Mouse (Mus musculus): ENCODE results near the gene Gm20503.
A peak's percentile ranks its signal among the peaks of the same experiment; 100 is the strongest.

Gene Gm20503

GRCm38 (mm10) chr4:59002948-59003805, at the start of gene Gm20503:
Gene Gm20503 (plus strand): TSS chr4:59003210.
- DNase-seq = peak; percentile 93

GRCm38 (mm10) chr4:58961719-58962118, 41.3 kb upstream of the Gm20503 start:
- no peak for DNase-seq

DNA sequence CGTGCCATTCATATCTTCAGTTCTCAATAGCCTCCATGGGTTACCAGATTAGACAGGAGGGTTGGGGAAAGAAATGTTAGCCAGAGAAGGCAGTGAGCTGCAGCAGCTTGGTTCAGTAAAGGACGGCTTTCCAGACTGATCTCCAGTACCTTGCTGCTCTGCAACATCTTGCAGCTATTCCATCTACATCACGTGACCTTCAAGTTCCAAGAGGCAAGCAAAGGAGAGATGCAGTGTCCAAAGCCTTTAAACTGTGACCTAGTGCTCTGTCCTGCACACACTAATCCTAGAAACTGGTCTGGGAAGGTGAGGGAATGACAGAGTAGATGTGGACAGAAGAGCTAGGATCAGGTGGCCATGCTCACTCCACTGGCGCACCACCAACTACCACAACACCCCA, 39.7 kb upstream of the Gm20503 start:
- no peak for DNase-seq

GRCm38 (mm10) chr4:58965136-58965535, 37.9 kb upstream of the Gm20503 start:
- DNase-seq = no peak

DNA sequence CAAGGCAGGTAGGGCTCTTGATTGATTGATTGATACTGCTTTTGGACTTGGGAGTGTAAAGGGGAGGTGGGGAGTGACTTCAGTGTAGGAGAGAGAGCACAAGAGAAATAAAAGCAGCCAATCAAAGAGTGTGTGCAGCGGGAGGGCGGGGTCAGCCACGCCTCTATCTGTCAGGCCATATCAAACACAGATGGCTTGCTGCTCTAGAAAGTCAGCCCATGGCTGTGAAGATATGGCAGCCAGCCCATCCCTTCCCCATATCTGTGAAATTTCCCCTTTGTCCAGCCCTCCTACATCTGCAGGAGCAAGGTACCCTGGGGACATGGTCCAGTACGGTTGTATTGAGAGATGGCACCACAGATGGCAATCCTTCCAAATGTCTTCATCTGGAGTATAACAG, 32.3 kb upstream of the Gm20503 start:
- DNase-seq = no peak

GRCm38 (mm10) chr4:58975711-58976110, 27.3 kb upstream of the Gm20503 start:
- DNase-seq = no peak

GRCm38 (mm10) chr4:58981421-58981820, 21.6 kb upstream of the Gm20503 start:
- no peak for DNase-seq

DNA sequence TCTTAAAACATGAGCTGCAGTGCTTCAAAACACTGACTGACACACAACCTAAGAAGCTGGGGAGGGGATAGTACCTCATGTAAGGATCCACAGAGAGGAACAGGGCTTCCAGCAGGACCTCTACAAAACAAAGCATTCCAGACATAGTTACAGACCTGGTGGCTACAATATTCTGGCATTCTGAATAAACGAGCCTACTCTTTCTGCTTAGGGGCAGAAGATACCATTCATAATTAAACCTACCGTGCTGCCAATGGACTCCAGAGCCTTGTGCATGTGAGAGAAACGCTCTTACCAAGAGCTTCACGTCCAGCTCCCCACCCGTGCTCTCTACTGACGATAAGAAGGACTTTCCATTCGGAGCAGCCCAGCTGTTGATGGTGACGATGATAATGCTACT, 20.2 kb upstream of the Gm20503 start:
- no peak for DNase-seq

DNA sequence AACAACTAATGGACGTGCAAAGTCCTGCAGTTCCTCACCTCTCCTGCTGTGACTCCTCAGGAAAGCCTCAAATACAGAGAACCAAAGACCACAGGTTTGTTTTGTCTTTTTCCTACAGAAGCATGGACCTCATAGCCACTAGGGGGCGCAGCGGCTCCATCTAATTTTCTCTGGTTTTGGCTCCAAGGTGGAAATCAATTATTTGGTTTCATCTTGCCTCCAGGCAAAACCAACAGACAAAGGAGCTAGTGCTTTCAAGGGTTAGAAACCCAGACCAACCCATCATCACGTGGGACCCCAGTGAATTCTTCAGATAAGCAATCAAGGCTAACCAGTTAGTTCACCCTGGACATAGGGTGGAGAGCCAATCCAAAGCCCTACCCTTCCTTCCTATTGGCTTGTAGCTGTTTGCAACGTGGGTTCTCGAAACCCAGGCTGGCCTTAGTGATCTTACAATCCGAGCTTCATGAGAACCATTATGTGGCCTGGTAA, 17.8 kb upstream of the Gm20503 start:
- DNase-seq = peak; percentile 85

DNA sequence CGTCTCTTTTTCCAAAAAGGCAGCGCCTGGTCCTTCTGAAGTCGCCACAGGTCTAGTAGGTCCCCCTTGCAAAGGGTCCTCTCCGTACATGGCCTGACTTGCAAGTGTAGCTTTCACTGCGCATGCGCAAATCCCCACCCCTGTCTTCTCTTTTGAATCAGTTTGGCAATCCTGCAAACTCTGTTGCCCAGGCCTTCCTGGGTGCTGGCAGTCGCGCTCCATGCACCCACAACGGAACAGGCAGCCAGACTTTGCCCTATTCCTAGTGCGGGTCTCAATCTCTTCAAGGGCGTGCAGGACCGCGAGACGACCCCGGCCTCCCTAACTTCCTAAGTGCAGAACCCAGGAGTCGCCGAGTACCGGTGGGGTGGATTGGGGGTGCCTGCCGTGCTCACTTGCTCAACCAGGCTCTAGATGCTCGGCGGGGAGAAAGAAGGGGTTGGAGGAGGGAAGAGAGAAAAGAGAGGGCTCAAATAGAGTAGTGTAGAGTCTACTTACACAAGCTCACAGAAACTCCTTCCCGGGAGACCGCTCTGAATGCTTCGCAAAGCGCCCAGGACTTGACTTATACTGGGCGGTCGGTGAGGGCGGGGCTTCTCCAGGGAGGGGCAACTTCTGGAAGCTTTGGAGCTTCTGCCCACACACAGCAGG, 16.3 kb upstream of the Gm20503 start, which contains the start of gene Ptgr1:
Ptgr1 (minus strand) TSS at position 580 of the 651 bp plus-strand sequence.
- DNase-seq = peak; percentile 89

DNA sequence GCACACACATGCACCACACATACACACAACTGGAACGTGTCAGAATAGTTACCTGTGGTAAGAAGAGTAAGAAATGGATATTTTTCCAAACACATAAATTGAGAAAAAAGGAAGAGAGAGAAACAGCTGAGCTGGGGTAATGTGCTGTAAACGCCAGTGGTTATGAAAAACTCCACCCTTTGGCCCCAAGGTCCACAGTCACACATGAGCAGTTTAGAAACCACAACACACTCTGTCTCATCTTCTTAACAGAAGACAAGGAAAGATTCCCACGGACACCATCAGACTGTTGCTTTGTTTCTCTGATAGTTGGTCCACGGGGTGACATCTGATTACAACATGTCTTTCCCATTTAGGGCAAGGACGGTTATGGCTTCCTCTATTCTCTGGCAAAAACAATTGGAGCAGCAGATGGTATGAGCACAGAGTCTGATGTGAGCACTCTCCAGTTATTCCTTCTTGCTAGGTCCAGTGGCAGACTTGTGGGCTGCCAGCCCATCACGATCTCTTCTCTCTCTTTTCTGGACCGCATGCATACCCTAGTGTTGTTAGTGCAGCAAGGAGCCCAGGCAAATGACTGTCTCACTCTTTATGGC, 13.6 kb upstream of the Gm20503 start:
- DNase-seq = no peak

- DNase-seq = no peak
Measured at GRCm38 (mm10) chr4:58990609-58991434, 12.2 kb upstream of the Gm20503 start.

- DNase-seq = no peak
Measured at GRCm38 (mm10) chr4:58992195-58992594, 10.8 kb upstream of the Gm20503 start.

DNA sequence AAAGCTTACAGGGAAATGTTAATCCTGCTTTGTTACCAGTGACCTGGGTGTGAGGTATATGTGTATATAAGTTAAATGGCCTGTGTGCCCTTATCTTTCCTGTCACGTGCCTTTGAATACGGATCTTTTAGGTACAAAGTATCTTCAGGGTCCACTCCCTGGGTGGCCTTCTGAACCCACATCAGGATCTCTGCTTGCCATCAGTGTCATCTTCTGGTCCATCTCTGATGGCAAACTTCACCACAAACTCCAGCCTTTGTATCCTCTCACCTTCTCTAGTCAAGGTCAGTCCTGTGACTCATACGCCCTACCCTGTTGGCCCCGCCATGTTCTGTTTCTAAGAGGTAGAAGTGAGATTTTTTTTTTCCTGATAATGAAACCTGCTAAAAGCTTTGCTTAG, 8.2 kb upstream of the Gm20503 start, which contains the start of gene Dnajc25:
Dnajc25 (plus strand) TSS at position 301 of the 400 bp plus-strand sequence.
- no peak for DNase-seq

- DNase-seq = no peak
Measured at GRCm38 (mm10) chr4:58995251-58995693, 7.7 kb upstream of the Gm20503 start.

DNA sequence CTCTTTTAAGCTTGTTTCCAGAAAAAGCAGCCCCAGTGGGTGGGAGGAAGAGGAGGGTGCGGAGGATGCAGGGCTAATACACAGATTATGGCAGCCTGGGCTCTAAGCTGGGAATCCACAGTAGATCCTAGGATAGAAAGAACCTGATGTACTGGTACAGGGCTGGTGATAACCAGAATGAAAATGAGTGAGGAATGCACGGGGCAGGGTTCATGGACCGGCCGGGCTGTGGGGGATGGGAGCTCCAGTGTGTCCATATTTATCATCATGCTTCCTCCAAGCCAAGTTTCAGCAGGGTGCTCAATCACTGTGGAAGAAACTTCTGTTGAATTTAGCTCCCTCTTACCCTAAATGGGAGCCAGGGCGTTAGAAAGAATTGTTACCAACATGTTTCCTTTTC, 5.9 kb upstream of the Gm20503 start:
- DNase-seq = no peak

DNA sequence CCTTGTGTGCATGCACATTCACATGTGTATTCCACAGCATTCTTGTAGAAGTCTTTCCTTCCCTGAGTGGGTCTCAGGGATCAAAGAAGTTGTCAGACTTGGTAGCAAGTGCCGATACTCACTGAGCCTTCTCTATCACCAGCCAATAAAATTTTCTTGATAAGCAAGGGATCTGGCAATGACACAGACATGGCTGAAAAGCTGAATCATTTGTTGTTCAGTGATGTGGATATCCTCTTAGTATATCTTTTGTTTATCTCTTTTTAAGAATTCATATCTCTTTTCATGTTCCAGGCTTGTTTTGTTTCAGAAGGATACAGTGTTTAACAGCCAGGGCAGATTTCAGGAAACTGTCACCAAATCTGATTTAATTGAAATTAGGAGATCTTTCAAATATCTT, 4.3 kb upstream of the Gm20503 start:
- DNase-seq = no peak

DNA sequence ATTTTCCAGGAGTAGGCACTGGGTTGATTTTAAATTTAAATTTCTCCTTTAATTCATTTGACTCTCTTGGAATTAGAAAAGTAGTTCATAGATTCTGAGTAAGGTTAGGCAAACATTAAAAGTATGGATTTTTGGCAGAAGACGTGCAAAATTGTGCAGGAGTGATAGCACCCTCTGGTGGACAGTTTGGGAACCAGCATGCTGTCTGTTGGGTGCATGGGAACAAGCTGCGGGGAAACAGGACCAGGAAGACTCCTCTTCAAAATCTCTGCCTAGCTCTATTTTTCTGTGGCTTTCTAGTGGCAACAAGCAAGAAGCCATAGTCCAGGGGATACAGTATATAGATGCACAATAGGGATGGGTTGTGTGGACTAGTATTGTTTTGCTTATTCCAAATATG, 3.3 kb upstream of the Gm20503 start:
- peak; percentile 81 for DNase-seq

DNA sequence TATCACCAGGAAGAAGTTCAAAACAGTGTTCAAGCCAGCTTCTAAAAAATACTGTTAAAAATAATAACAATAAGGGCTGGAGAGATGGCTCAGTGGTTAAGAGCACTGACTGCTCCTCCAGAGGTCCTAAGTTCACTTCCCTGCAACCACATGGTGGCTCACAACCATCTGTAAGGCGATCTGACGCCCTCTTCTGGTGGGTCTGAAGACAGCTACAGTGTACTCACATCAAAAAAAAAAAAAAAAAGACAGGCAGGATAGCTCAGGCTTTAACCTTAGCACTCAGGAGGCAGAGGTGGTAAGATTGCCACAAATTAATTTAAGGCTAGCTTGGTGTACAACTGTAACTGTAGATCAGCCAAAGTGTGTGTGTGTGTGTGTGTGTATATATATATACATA, 2.4 kb upstream of the Gm20503 start:
- peak; percentile 48 for DNase-seq

DNA sequence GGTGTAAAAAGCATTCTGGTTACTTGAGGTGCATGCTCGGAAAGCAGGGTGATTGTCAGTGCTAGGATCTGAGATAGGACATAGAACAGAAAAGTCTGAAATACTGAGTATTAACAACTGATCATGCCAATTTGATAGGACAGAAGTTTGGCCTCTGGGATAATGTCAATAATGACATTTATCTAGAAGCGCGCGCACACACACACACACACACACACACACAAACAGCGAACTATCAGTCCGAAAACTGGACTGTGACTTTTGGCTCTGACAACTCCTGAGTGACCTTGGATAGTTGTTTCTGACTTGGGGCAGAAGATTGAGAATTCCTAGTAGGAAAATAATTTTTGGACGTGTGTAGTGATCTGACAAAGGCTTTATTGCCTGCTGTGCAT, 793 bp downstream of the Gm20503 start:
- DNase-seq = no peak

GRCm38 (mm10) chr4:59006211-59006610, 3.2 kb downstream of the Gm20503 start:
- no peak for DNase-seq

- DNase-seq = no peak
Measured at GRCm38 (mm10) chr4:59007016-59007415, 4.0 kb downstream of the Gm20503 start.

DNA sequence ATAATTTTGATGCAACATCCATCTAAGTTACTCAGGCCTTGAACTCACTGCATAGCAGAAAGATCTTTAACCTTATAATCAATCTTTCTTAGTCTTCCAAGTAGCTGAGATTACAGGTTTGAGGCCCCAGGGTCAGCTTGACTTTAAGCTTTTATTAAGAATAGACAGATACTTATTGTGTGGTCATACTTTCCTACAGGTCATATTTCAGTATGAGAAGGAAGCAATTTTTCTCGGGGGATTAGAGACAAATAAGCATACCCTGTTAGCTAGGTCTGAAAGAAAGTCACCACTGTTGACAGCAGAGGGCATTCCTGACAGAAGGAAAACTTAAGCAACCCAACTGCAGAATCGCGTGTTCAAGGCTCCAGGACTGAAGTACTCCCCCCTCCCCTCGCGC, 5.0 kb downstream of the Gm20503 start:
- no peak for DNase-seq

All from lung, postnatal 14 days (tissue).